Mouse (Mus musculus): ENCODE results near the gene Erv3. TPM values are rescaled to one million over a fixed set of nuclear protein-coding genes. Genes with fewer than 3 reads are reported as not detected.
"Not testable (repeated sequence)": the region's sequence is repeated elsewhere in the genome, so short reads cannot be mapped to it uniquely, and the experiment has no call there.

Gene Erv3
- polyA plus RNA-seq, 1 experiment from 2014 or later, result not detected

DNA sequence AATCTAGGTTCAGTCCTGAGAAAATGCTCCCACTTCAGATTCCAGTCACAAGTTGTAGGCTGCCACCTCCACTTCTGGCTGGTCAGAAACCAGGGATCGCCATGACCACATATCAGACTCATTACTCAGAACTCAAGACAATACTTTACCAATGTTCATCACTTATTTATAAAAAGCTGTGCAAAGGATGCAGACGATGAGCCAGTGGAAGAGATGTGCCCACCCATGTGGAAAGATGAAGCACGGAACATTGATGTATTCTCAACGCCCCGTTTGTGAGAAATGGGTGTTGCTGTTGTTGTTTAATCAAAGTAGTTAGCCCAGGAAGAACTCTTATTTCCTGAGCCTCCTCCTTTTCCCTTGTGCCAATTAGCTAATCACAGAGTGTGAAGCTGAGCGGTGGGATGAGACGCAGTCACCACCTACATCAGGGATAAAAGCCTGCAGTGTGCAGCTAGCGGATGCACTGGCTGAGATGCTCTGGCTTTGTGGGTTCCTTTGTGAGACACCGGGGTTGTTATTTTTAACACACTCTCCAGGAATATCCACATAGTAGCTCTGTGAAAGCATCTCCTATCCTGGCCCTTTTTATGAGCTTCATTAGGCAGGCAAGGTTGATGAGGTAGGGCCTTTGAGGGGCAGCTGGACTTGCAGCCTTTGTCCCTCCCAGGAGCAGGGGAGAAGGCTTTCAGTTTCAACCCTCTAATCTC is 18.8 kb downstream of the Erv3 start:
- Histone ChIP-seq H3K9ac (no peak overlapping the region), H3K4me1 (replicated peaks) (no peaks in the 10 kb centered on the region; the same call in 1 of the 2 replicates), H3K27me3 (replicated peaks) (no peaks in the 10 kb centered on the region), H3K36me3 (no peaks in the 10 kb centered on the region), H3K9me3 (no peaks in the 10 kb centered on the region), H3K4me3 (replicated peaks) (no peak overlapping the region), H3K27ac (no peak overlapping the region), H3K4me2 (replicated peaks) (no peak overlapping the region)
- 73% methylated on average over 9 of the region's 9 CpGs for WGBS
- ATAC-seq, result no peak

DNA sequence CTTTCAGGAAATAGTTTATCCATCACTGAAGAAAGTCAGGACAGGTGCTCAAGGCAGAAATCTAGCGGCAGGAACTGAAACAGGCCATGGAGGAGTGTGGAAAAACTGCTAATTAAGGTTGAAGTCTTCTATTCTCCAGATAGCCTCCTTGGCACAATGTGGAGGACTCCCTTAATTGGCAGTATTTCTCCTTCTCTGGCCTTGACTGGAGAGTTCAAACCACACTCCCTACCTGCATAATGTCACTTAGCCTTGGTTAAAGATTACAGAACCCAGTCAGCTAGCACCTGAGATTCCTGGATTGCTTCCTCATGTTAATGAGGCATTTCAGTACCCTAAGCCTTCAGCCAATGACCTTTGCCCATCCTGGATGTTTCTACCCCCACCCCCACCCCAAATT is 25.3 kb downstream of the Erv3 start:
- 92% methylated on average over 1 of the region's 1 CpGs for WGBS
- no peaks in the 10 kb centered on the region for H3K4me1 ChIP-seq (replicated peaks)
- H3K9me3 ChIP-seq, result no peaks in the 10 kb centered on the region
- H3K27me3 ChIP-seq (replicated peaks), result no peaks in the 10 kb centered on the region
- no peak for ATAC-seq
- H3K27ac ChIP-seq, result no peak overlapping the region
- no peak overlapping the region for H3K4me2 ChIP-seq (replicated peaks)
- no peak overlapping the region for H3K4me3 ChIP-seq (replicated peaks)
- no peak overlapping the region for H3K9ac ChIP-seq
- H3K36me3 ChIP-seq, result no peaks in the 10 kb centered on the region

DNA sequence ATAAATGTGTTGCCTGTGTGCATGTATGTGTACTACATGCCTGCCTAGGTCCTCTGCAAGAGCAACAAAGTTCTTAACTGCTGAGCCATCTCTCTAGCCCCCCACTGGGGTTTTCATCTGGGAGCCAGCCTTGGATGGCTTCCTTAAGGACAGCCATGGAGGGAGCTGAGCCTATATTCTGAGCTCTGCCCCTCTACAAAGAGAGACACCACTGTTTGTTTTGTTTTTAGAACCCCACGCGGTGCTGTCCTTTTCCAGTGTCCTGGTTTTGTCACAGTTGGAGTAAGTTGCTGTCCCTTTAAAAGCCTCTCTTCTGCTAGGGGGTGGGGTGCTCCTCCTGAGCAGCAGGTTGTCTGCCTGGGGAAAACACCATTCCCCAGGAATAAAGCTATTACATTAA is 27.7 kb downstream of the Erv3 start:
- no peaks in the 10 kb centered on the region for H3K27me3 ChIP-seq (replicated peaks)
- no peaks in the 10 kb centered on the region for H3K9me3 ChIP-seq
- no peak overlapping the region for H3K4me2 ChIP-seq (replicated peaks)
- no peaks in the 10 kb centered on the region for H3K4me1 ChIP-seq (replicated peaks)
- no peak overlapping the region for H3K4me3 ChIP-seq (replicated peaks)
- H3K27ac ChIP-seq, result no peak overlapping the region
- H3K36me3 ChIP-seq, result no peaks in the 10 kb centered on the region
- no peak overlapping the region for H3K9ac ChIP-seq
- 46% methylated on average over 2 of the region's 2 CpGs for WGBS
- no peak for ATAC-seq

DNA sequence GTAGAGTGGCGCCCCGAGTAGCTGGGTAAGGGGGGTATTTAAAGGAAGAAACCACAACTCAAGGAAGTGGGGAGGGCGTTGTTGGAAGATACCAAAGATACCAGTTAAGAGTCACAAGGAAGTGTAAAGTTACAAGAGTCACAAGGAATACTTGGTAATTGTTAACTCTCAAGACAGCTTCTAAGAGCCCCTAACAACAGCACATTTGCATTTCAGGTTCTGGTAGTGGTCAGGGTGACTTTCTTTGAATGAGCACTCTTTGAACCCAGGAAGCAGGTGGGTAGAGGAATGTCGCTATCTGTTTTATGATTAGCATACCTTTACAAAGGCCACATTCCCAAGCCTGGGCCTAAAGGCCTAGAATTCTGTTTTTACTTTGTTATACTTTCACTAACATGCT is 28.6 kb downstream of the Erv3 start:
- not testable (repeated sequence) for H3K27me3 ChIP-seq (replicated peaks); H3K4me1 ChIP-seq (replicated peaks); H3K27ac ChIP-seq; H3K9ac ChIP-seq; H3K4me2 ChIP-seq (replicated peaks); H3K9me3 ChIP-seq; ATAC-seq; H3K4me3 ChIP-seq (replicated peaks); H3K36me3 ChIP-seq
- WGBS, result 86% methylated on average over 4 of the region's 4 CpGs

DNA sequence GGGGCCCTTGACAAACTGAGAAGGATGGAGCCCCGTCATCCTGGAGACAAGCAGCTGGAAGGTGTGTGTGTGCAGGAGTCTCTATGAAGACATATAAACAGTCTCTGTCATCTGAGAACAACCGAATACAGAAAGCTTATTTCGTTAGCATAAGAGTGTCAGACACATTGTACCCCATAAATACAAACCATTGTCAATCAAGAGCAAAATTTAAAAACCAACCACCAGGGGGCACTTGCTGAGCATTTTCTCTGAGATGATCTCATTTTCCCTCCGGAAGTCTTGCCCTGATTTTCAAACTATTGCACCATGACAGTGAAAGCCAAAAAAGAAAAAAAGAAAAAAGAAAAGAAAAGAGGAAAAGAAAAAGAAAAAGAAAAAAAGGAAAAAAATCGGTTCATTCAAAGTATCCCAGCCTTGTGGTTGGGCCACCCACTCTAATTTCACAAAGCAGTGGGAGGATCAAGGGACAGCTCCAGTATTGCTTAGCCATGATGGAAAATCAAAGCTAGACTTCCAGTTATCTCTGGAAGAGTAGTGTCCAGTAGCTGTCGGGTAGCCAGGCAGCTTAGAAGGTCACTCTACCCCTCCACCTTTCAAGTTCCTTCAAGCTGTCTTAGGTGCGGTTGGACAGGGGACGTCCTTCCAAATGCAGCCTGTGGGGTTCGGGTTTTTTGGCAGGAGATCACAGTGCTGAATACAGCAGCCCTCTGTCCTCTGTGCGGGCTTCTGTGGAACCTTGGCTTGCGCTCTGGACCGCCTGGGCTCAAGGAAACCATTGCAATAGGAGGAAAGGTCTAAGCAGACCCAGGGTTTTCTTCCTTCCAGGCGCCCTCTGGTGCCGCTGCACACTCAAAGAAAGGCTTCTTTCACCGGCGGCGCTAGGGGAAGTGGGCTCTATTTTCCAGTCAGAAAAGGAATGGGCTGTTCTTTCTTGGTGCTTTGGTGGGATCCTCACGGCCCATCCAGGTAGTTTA is 31.3 kb downstream of the Erv3 start:
- H3K27ac ChIP-seq, result no peak overlapping the region
- no peaks in the 10 kb centered on the region for H3K9me3 ChIP-seq
- no peaks in the 10 kb centered on the region; the same call in 1 of the 2 replicates for H3K4me1 ChIP-seq (replicated peaks)
- H3K27me3 ChIP-seq (replicated peaks), result no peaks in the 10 kb centered on the region
- ATAC-seq, result no peak
- no peak overlapping the region for H3K4me3 ChIP-seq (replicated peaks)
- no peak overlapping the region for H3K9ac ChIP-seq
- H3K36me3 ChIP-seq, result no peaks in the 10 kb centered on the region
- 53% methylated on average over 18 of the region's 18 CpGs for WGBS
- no peak overlapping the region for H3K4me2 ChIP-seq (replicated peaks)

DNA sequence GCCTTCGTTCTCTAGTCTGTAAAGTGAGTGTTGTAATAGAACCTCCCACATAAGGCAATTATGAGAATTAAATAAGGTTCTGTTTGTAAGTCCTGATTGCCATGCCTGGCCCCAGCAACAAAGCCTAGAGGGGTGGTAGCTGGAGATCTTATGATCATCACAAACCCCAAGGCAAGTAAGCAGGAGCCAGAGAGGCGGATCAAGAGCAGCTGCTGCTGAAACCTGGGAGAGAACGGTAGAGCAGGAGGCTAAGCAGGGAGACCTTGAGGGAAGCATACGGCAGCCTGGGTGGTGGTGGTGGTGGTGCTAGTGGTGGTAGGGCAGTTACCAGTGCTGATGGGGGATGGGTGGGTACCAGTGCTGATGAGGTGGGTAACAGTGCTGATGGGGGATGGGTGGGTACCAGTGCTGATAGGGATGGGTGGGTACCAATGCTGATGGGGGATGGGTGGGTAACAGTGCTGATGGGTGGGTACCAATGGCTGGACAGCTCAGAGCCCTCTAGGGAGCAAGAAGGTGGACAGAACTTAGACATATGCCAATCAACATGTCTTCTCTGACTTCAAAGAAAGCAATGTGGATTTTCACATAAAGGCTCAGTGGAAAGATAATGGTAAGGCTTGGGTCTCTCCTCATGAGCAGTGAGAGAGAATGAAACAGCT is 32.4 kb downstream of the Erv3 start:
- Histone ChIP-seq H3K27ac (no peak overlapping the region), H3K9me3 (no peaks in the 10 kb centered on the region)
- no peak for ATAC-seq

DNA sequence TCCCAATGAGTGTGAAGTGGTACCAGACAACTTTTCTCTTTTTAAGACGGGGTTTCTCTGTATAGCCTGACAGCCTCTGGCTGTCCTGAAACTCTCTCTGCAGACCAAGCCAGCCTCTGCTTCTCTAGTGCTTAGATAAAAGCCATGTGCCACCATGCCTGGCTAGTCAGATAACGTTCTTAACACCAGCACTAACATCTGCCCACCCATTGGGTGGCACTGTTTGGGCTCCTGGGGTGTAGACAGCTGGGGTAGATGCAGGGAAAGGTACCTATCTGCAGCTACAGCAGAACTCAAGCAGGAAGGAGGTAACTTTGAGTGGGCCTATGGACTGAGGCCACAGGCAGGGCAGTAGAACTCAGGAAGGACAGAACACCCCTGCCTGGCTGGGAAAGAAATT is 34.0 kb downstream of the Erv3 start:
- no peaks in the 10 kb centered on the region for H3K9me3 ChIP-seq
- no peak overlapping the region for H3K27ac ChIP-seq
- H3K4me3 ChIP-seq (replicated peaks), result no peak overlapping the region
- no peaks in the 10 kb centered on the region; the same call in 1 of the 2 replicates for H3K4me1 ChIP-seq (replicated peaks)
- no peaks in the 10 kb centered on the region for H3K27me3 ChIP-seq (replicated peaks)
- ATAC-seq, result peak; percentile 64; the same call in 1 of the 2 replicates
- 47% methylated on average over 2 of the region's 2 CpGs for WGBS
- H3K4me2 ChIP-seq (replicated peaks), result no peak overlapping the region
- no peak overlapping the region for H3K9ac ChIP-seq
- no peaks in the 10 kb centered on the region for H3K36me3 ChIP-seq

More for the DNA sequence above, 32.4 kb downstream of the Erv3 start:
- no peaks in the 10 kb centered on the region for H3K36me3 ChIP-seq
- H3K27me3 ChIP-seq (replicated peaks), result no peaks in the 10 kb centered on the region
- H3K9ac ChIP-seq, result no peak overlapping the region
- no peak overlapping the region for H3K4me3 ChIP-seq (replicated peaks)
- H3K4me1 ChIP-seq (replicated peaks), result no peaks in the 10 kb centered on the region; the same call in 1 of the 2 replicates
- H3K4me2 ChIP-seq (replicated peaks), result no peak overlapping the region
- 84% methylated on average over 4 of the region's 4 CpGs for WGBS

DNA sequence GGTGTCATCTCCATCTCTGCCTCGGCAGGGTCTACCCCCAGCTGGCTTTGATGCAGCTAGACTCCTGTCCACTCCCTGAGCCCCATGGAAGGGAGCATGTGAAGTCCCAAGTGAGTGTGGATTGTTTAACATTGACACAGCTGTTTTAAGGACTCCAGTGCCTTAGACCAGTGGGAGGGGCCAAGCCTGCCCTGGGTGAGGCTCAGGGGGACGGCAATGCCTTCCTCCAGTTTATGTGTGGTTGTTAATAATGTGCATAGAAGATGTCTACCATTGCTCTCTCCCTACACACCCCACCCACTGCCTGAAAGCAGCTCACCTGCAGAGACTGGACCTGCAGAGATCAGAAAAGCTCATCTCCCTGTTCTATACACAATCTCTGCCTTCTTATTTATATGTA is 35.6 kb downstream of the Erv3 start:
- no peak overlapping the region for H3K4me2 ChIP-seq (replicated peaks)
- H3K36me3 ChIP-seq, result no peaks in the 10 kb centered on the region
- no peak overlapping the region for H3K4me3 ChIP-seq (replicated peaks)
- H3K9me3 ChIP-seq, result no peaks in the 10 kb centered on the region
- no peak for ATAC-seq
- no peak overlapping the region for H3K27ac ChIP-seq
- 32% methylated on average over 2 of the region's 2 CpGs for WGBS
- H3K9ac ChIP-seq, result no peak overlapping the region
- H3K4me1 ChIP-seq (replicated peaks), result no peaks in the 10 kb centered on the region; the same call in 1 of the 2 replicates
- no peaks in the 10 kb centered on the region for H3K27me3 ChIP-seq (replicated peaks)

DNA sequence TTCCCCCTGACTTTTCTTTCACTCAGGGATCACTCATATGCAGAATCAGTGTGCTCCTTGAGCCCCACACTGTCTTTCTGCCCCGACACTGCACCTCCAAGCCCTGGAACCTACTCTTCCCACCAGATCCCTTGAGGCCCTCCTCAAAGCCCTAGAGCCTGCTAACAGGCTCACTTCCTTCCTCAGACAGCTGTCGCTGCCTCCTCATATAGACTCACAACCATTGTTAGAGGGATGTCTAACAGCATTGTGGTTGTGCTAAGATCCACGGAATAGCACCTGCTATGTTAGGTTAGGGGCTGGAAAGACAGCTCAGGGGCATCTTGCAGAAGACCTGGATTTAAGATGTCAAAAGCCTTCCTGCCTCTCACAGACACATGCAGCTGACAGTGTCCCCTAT is 37.1 kb downstream of the Erv3 start:
- Histone ChIP-seq H3K36me3 (no peaks in the 10 kb centered on the region), H3K27me3 (replicated peaks) (no peaks in the 10 kb centered on the region), H3K9ac (no peak overlapping the region), H3K9me3 (no peaks in the 10 kb centered on the region), H3K27ac (no peak overlapping the region), H3K4me3 (replicated peaks) (no peak overlapping the region), H3K4me2 (replicated peaks) (no peak overlapping the region), H3K4me1 (replicated peaks) (no peaks in the 10 kb centered on the region; the same call in 1 of the 2 replicates)
- ATAC-seq, result no peak
- 79% methylated on average over 3 of the region's 3 CpGs for WGBS

DNA sequence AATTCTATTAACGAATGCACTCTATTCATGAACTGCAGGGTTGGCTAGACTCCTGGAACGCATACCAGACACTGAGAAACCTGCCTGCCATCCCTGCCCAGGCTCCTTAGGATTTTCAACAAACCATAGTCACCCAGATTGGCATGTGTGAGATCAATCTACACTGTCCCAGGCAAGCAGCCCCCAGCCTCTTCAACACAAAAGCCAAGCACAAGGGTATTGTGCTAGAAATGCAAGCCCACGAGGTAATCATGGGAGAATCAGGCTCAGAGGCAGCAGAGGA is 37.9 kb downstream of the Erv3 start:
- no peaks in the 10 kb centered on the region; the same call in 1 of the 2 replicates for H3K4me1 ChIP-seq (replicated peaks)
- H3K27me3 ChIP-seq (replicated peaks), result no peaks in the 10 kb centered on the region
- no peak overlapping the region for H3K9ac ChIP-seq
- no peak overlapping the region for H3K27ac ChIP-seq
- ATAC-seq, result no peak
- WGBS, result 65% methylated on average over 3 of the region's 3 CpGs
- no peak overlapping the region for H3K4me3 ChIP-seq (replicated peaks)
- H3K36me3 ChIP-seq, result no peaks in the 10 kb centered on the region
- no peak overlapping the region for H3K4me2 ChIP-seq (replicated peaks)
- H3K9me3 ChIP-seq, result no peaks in the 10 kb centered on the region

DNA sequence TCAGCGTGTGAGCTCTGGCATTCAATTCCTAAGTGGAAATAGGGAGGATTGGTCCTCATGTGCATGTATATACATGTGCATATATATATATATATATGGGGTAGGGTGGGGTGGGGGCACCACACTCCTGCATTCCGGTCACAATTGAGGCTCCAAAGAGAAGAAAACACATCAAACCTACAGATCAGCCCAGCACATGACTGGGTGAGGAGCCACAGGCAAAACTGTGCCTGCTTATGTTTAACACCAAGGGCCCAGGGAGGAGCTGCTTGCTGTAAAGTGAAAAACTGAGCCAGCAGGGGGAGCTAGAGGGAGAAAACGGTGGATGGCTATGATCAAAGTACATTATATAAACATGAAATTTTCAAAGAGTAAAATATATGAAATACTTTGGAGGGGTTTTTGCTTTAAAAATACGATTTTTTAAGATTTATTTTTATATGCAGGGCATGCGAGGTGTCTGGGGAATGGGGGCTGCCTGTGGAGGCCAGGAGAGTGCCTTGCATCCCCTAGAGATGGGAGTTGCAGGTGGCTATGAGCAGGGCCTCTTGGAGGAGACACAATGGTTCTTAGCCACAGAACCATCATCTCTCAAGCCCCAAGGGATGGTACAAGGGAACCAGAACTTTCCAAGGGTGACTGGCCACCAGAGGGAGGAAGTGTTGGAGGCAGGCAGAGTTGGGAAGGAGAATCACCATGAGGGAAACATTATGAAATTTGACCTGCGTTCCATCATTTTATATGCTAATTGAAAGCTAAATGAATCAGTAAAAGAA is 38.4 kb downstream of the Erv3 start:
- 0 out of 2 replicates have a peak, but pooled peaks have one; percentile 52 for ATAC-seq
- Histone ChIP-seq H3K9me3 (no peaks in the 10 kb centered on the region), H3K36me3 (no peaks in the 10 kb centered on the region), H3K4me3 (replicated peaks) (no peak overlapping the region), H3K4me1 (replicated peaks) (no peaks in the 10 kb centered on the region; the same call in 1 of the 2 replicates), H3K27me3 (replicated peaks) (no peaks in the 10 kb centered on the region), H3K9ac (no peak overlapping the region), H3K27ac (no peak overlapping the region), H3K4me2 (replicated peaks) (no peak overlapping the region)
- WGBS, result 35% methylated on average over 6 of the region's 6 CpGs
